Mouse (Mus musculus) C2C12 (cell line): ENCODE results near the gene Plcg2. TPM values are rescaled to one million over a fixed set of nuclear protein-coding genes. Genes with fewer than 3 reads are reported as not detected.

Experiments
- H3K27me3 ChIP-seq: one replicate; pipeline ENCODE4 v1.6.1; 2011; ENCODE audit not compliant: control insufficient read depth, insufficient read depth, insufficient read length
- H3K36me3 ChIP-seq: one replicate; pipeline ENCODE4 v1.6.1; 2011; ENCODE audit not compliant: control insufficient read depth, insufficient read depth
- H3K4me3 ChIP-seq: one replicate; pipeline ENCODE4 v1.5.1; 2011; ENCODE audit warnings: mild to moderate bottlenecking, control low read depth; ENCODE audit not compliant: poor library complexity, insufficient read depth, severe bottlenecking
- H3K79me2 ChIP-seq: one replicate; pipeline ENCODE4 v1.6.1; 2011; ENCODE audit not compliant: control insufficient read depth, insufficient read depth
- H3K79me3 ChIP-seq: one replicate; pipeline ENCODE4 v1.6.1; 2011; ENCODE audit warnings: low read depth, control low read depth
- H3ac ChIP-seq: one replicate; pipeline ENCODE3; 2011; ENCODE audit warnings: low read depth; ENCODE audit not compliant: control insufficient read depth, insufficient read length
- CEBPB ChIP-seq: IDR thresholded peaks from one replicate; pipeline ENCODE4 v1.6.1; 2011; ENCODE audit warnings: low read depth, mild to moderate bottlenecking, control low read depth, moderate library complexity
- CTCF ChIP-seq: IDR thresholded peaks from one replicate; pipeline ENCODE4 v1.5.1; 2011; ENCODE audit not compliant: control insufficient read depth, insufficient read depth, insufficient read length
- FOSL1 ChIP-seq: IDR thresholded peaks from one replicate; pipeline ENCODE4 v1.8.0; 2011; ENCODE audit warnings: mild to moderate bottlenecking, low read length; ENCODE audit not compliant: poor library complexity, insufficient read depth, severe bottlenecking
- MAX ChIP-seq: IDR thresholded peaks from one replicate; pipeline ENCODE4 v1.6.1; 2011; ENCODE audit warnings: mild to moderate bottlenecking, control low read depth
- MYOD1 ChIP-seq: IDR thresholded peaks from one replicate; pipeline ENCODE4 v1.6.1; 2011; ENCODE audit warnings: low read depth; ENCODE audit not compliant: control insufficient read depth, insufficient read length
- MYOG ChIP-seq: IDR thresholded peaks from one replicate; pipeline ENCODE4 v1.6.1; 2011; ENCODE audit not compliant: control insufficient read depth, insufficient read length; ENCODE audit errors: extremely low read depth
- USF1 ChIP-seq: IDR thresholded peaks from one replicate; pipeline ENCODE4 v1.6.1; 2011; ENCODE audit warnings: low read depth, mild to moderate bottlenecking, control low read depth, moderate library complexity
- microRNA-seq: library from miRNA; unstranded; fragments of <30 nt; microRNA quantifications from one replicate; pipeline ENCODE4, GENCODE M21; 2019; ENCODE audit warnings: borderline microRNAs expressed
- polyA plus RNA-seq: library from polyadenylated mRNA; unstranded; fragments of >200 nt; fragmentation: generic; extraction: Trizol; gene quantifications from one replicate; pipeline ENCODE4 v1.2.1, GENCODE M21; 2012; ENCODE audit warnings: missing spikeins

Plcg2 gene
- polyA plus RNA-seq, 1 experiment, result 0.05 TPM

DNA sequence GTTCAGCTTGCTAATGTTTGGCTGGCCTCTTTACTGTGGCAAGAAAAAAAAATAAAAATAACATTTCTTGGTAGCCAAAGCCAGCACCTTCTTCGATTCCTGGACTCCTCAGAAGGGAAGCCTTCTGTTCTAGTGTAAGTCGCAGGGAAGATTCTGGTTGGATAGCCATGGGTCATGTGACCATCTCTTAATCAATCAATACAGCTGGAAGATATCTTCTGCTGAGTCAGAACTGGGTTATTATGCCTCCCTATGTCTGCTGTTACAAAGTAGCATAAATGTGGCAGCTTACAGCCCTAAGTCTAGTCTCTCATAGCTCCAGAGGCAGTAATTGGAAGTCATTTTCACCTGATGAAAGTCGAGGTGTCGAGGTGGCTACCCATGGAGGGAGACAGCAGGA lies 180.6 kb downstream of the Plcg2 start:
- no peaks in the 10 kb centered on the region for H3K79me3 ChIP-seq
- H3ac ChIP-seq, result no peak overlapping the region
- TF ChIP-seq MAX, result no peak
- no peak for TF ChIP-seq CEBPB
- TF ChIP-seq MYOD1, result no peak
- no peak for TF ChIP-seq USF1
- TF ChIP-seq MYOG, result no peak
- TF ChIP-seq CTCF, result no peak
- TF ChIP-seq FOSL1, result no peak

DNA sequence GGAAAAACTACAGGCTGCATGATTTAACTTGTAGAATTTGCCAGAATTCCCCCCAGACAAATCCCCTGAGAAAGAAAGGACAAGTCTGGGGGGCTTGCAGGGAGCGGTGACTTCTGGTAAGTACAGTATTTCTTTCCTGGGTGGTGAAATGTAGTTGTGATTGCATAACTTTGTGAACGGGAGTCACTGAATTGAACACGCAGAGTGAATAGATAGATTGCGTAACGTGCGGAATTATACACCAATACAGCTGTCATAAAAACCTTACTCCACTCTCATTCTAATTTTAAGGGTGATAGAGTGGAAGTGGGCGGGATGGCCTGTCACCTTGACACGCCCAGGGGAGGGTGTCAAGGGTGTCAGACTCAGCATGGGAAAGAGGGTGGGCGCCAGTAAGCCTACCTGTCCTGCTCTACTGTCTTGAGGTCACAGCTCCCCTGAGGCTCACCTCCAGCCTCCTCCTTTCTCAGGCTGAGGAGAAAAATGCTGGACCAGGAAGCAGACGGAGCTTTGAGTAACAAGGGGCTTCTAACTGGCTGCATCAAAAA lies 185.9 kb downstream of the Plcg2 start:
- H3K27me3 ChIP-seq, result no peaks in the 10 kb centered on the region
- no peak overlapping the region for H3ac ChIP-seq
- TF ChIP-seq USF1 (no peak), CEBPB (peak; percentile 40)
- H3K79me3 ChIP-seq, result no peaks in the 10 kb centered on the region
- no peaks in the 10 kb centered on the region for H3K36me3 ChIP-seq
- H3K4me3 ChIP-seq, result no peak overlapping the region
- no peaks in the 10 kb centered on the region for H3K79me2 ChIP-seq

More for the DNA sequence above, 180.6 kb downstream of the Plcg2 start:
- H3K36me3 ChIP-seq, result no peaks in the 10 kb centered on the region
- H3K4me3 ChIP-seq, result no peak overlapping the region
- no peaks in the 10 kb centered on the region for H3K79me2 ChIP-seq
- no peaks in the 10 kb centered on the region for H3K27me3 ChIP-seq

DNA sequence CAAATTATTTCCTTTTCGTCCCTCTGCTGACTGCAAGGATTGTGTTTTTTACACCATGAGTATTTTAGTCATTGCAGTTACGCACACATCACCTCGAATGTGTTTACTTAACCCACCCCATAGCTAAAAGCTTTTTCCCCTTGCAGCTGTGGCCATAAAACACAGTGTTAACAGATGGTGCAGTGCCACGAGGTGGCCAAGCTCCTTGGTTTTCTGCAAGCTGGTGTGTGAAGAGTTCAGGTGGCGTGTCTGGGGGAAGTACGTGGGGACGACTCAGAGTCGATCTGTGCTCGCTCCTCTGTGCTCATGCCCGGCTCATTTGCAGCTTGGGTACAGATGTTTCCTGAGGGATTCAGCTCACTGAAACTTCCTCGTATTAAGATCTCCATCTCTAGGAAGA lies 186.4 kb downstream of the Plcg2 start:
- H3K79me2 ChIP-seq, result no peaks in the 10 kb centered on the region
- H3K79me3 ChIP-seq, result no peaks in the 10 kb centered on the region
- H3K36me3 ChIP-seq, result no peaks in the 10 kb centered on the region
- no peak overlapping the region for H3ac ChIP-seq
- no peaks in the 10 kb centered on the region for H3K27me3 ChIP-seq
- H3K4me3 ChIP-seq, result no peak overlapping the region
- TF ChIP-seq MYOG (no peak), MYOD1 (no peak), MAX (no peak), CEBPB (no peak), CTCF (no peak), FOSL1 (no peak), USF1 (no peak)

Small RNA genes within 50 kb of the gene (microRNA-seq; reads per million reads assigned to microRNA genes)
- gene Gm27361 (not detected), gene Mir7077 (not detected), gene Mir7078 (not detected)

Other genes starting within 250 kb of the Plcg2 start
- 17.3 TPM for gene Cmip, start 241.2 kb upstream of the Plcg2 start, polyA plus RNA-seq
- not detected for gene Sdr42e1, start 175.4 kb downstream of the Plcg2 start, polyA plus RNA-seq
- gene Hsd17b2, start 203.6 kb downstream of the Plcg2 start, polyA plus RNA-seq, result not detected